Mouse (Mus musculus): ENCODE data around the gene Sema7a. TPM values are rescaled to one million over a fixed set of nuclear protein-coding genes. Genes with fewer than 3 reads are reported as not detected.

Sema7a gene
- polyA plus RNA-seq, 1 experiment from 2014 or later = 0.35 TPM

DNA sequence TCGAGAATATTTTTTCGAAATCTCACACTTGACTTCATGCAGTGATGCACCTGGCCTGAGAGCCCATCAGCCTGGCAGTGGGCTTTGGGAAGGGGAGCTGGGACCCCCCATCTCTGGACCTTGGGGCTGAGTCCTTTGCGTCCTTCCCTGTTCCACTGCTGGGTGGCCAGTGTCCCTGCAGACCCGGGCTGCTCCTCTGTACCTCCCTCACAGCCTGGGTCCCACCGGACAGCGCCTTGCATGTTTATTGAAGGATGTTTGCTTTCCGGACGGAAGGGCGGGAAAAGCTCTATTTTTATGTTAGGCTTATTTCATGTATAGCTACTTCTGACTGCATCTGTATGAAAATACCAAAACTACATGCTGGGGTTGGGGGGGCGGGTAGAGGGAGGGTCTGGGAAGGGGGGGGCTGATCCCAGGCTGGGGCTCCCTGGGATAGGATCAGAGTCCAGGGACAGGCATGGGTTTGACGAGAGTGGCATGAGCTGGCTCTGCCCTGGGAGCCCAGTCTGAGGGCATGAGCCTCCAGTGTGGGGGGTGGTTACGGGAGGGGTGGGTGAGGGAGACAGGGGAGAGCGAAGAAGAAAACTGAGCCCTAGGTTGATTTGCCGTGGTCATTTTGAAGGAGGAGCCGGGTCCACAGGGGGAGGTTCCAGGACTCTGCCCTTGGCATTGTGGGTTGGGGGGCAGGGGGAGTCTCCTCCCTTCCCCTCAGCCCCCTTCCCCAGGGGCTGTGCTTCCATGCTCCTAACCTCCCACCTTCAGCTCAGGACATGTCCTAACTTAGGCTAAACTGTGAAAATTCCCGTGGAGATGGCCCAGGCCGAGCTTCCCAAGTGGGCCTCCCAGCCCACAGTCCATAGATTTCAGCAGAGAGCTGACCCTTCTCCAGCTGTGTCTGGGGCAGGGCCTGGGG is 22.2 kb downstream of the Sema7a start:
- no peak for ATAC-seq (ENCODE audit: insufficient number of reproducible peaks, low FRiP score, low TSS enrichment, low read depth)
- WGBS = 75% methylated on average over 17 of the region's 17 CpGs

DNA sequence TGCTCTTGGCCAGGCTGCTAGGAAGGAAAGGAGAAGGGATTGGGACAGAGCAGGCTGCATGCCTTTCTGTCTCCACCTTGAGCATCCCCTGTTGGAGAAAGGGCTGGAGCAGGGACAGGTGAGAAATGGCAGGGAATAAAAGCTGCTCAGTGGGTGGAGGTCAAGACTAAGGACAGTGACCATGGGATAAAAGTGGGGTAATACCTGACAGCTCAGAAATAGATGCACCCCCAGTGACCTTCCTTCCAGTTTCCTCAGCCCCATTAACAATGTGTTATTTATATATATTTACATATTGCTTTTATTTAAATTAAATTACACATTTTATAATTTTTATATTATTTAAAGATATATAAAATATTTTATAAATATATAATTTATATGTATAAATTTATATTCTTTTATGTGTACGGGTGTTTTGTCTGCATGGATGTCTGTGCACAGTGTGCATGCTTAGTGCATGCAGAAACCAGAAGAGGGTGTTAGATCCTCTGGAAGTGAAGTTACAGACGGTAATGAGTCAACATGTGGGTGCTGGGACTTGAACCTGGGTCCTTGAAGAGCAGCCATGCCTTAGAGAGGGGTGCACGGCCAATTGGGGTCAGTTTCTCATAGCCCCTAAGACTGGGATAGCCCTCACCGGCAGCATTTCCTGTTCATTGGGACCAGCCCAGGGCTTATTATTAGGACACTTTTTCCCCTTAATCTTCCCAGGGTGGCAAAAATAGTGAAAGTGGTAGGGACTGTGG is 23.5 kb downstream of the Sema7a start:
- ATAC-seq (ENCODE audit: insufficient number of reproducible peaks, low FRiP score, low TSS enrichment, low read depth) (no peak), DNase-seq (ENCODE audit: low spot score) (no peak)
- Histone ChIP-seq H3K27me3 (ENCODE audit: control insufficient read depth, insufficient read depth, low read length) (no peaks in the 10 kb centered on the region), H3K27ac (replicated peaks; ENCODE audit: low read depth, low read length) (no peak overlapping the region), H3K9me3 (ENCODE audit: control insufficient read depth, low read length) (no peaks in the 10 kb centered on the region), H3K4me1 (ENCODE audit: control insufficient read depth, insufficient read depth, low read length) (no peaks in the 10 kb centered on the region), H3K9ac (ENCODE audit: low read length) (no peak overlapping the region), H3K36me3 (ENCODE audit: control insufficient read depth, insufficient read depth, low read length) (no peaks in the 10 kb centered on the region), H3K4me2 (ENCODE audit: low read depth, severe bottlenecking) (no peak overlapping the region), H3K4me3 (ENCODE audit: low read depth, low read length) (no peak overlapping the region)
- 84% methylated on average over 4 of the region's 4 CpGs for WGBS

More for the DNA sequence above, 22.2 kb downstream of the Sema7a start:
- no peaks in the 10 kb centered on the region for H3K36me3 ChIP-seq (ENCODE audit: control insufficient read depth, insufficient read depth, low read length)
- H3K4me2 ChIP-seq (ENCODE audit: low read depth, severe bottlenecking) = no peak overlapping the region
- H3K4me3 ChIP-seq (ENCODE audit: low read depth, low read length) = no peak overlapping the region
- H3K27me3 ChIP-seq (ENCODE audit: control insufficient read depth, insufficient read depth, low read length) = no peaks in the 10 kb centered on the region
- no peak overlapping the region for H3K27ac ChIP-seq (replicated peaks; ENCODE audit: low read depth, low read length)
- H3K4me1 ChIP-seq (ENCODE audit: control insufficient read depth, insufficient read depth, low read length) = no peaks in the 10 kb centered on the region
- H3K9me3 ChIP-seq (ENCODE audit: control insufficient read depth, low read length) = no peaks in the 10 kb centered on the region
- no peak for DNase-seq (ENCODE audit: low spot score)
- no peak overlapping the region for H3K9ac ChIP-seq (ENCODE audit: low read length)

DNA sequence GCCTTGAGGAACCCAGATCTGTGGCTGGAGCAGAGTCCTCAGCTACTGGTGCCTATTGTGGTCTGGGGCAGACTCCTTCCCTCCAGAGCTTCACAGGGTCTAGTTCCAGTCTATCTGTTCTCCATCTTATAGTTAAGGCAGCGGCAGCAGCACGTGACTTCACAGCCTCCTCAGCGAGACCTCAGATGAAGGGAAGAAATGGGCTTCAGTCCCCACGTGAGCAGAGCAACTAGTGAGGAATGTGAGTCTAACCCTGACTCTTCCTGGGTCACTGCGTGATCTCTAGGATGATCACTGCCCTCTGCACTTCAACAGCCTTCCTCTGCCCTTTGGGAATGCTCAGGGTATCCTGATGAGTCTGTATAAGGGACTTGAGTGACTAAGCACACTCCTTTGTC is 24.1 kb downstream of the Sema7a start:
- Histone ChIP-seq H3K9me3 (ENCODE audit: control insufficient read depth, low read length) (no peaks in the 10 kb centered on the region), H3K4me1 (ENCODE audit: control insufficient read depth, insufficient read depth, low read length) (no peaks in the 10 kb centered on the region), H3K36me3 (ENCODE audit: control insufficient read depth, insufficient read depth, low read length) (no peaks in the 10 kb centered on the region), H3K4me2 (ENCODE audit: low read depth, severe bottlenecking) (no peak overlapping the region), H3K9ac (ENCODE audit: low read length) (no peak overlapping the region), H3K27me3 (ENCODE audit: control insufficient read depth, insufficient read depth, low read length) (no peaks in the 10 kb centered on the region), H3K4me3 (ENCODE audit: low read depth, low read length) (no peak overlapping the region), H3K27ac (replicated peaks; ENCODE audit: low read depth, low read length) (no peak overlapping the region)
- ATAC-seq (ENCODE audit: insufficient number of reproducible peaks, low FRiP score, low TSS enrichment, low read depth) (no peak), DNase-seq (ENCODE audit: low spot score) (no peak)
- WGBS = 77% methylated on average over 5 of the region's 5 CpGs

DNA sequence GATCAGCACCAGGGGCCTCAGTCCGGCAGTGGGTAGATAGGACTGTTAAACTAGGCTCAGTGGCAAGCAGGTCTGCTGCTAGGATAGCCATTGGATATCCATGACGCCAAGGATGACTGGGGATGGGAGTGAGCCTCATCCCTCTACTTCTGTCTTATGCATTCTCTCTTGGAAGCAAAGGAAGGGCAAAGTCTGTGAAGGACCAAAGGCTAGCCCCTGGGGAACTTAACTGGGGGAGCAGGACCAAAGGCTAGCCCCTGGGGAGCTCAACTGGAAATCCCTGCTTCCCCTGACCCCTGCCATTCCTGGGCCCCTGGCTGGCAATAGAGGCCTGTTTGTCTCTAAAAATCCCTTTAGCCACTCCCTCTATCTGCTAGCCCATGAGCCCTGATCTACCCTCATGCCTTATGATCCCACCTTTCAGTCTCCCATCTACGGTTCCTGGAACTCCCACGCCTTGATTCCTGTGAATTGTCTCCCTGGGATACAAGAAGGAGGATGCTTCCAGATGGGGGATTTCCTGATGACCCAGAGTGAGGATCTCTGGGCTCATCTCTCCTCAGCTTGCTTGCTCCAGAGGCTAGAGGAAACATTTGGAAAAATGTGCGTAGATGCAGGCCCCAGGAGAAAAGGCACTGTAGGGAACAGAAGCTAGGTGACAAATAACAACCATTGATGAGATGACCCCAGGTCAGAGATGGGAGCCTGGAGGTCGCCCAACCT is 24.8 kb downstream of the Sema7a start:
- Histone ChIP-seq H3K36me3 (ENCODE audit: control insufficient read depth, insufficient read depth, low read length) (no peaks in the 10 kb centered on the region), H3K27ac (replicated peaks; ENCODE audit: low read depth, low read length) (no peak overlapping the region), H3K4me2 (ENCODE audit: low read depth, severe bottlenecking) (no peak overlapping the region), H3K4me3 (ENCODE audit: low read depth, low read length) (no peak overlapping the region), H3K9ac (ENCODE audit: low read length) (no peak overlapping the region), H3K4me1 (ENCODE audit: control insufficient read depth, insufficient read depth, low read length) (no peaks in the 10 kb centered on the region), H3K9me3 (ENCODE audit: control insufficient read depth, low read length) (no peaks in the 10 kb centered on the region), H3K27me3 (ENCODE audit: control insufficient read depth, insufficient read depth, low read length) (no peaks in the 10 kb centered on the region)
- 77% methylated on average over 6 of the region's 6 CpGs for WGBS
- ATAC-seq (ENCODE audit: insufficient number of reproducible peaks, low FRiP score, low TSS enrichment, low read depth) (no peak), DNase-seq (ENCODE audit: low spot score) (no peak)

DNA sequence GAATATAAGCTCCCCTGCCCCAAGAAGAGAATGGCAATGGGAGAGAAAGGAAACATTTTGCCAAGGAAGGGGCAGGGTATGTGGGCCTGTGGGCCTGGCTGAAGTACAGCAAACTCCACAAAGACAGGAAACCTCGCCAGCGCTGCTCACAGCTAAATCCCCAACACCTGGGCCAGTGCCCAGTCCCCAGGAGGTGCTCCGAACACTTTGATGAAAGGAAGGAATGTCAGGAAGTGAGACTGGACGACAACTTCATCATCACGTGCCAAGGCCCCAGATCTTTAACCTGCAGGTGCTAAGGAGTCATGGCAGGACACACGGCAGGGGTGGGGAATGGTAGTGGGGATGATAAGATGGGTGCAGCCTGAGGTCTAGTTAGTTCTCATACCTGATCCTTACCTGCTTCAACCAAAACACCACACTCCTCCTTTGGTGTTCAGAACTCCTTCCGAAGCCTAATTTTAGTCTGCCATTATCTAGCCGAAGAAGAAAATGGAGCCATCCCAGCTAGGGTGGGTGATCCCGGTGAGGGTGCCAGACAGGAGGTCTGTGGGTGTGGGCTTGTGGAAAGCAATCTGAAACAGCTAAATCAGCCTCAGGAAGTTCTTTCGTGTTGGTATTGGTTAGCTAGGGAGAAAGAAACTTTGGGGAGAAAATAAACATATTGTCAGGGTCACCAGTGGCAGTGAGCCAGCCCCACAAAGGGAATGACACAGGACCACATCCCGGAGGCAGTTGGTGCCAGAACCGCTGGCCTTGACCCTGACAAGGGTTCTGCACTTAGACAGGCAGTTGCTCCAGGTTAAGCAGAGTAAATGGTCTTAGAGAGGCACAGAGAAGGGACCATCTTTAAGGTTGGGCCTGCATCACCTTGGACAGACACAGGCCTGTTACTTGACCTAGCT is 25.6 kb downstream of the Sema7a start:
- H3K27me3 ChIP-seq (ENCODE audit: control insufficient read depth, insufficient read depth, low read length) = no peaks in the 10 kb centered on the region
- no peaks in the 10 kb centered on the region for H3K9me3 ChIP-seq (ENCODE audit: control insufficient read depth, low read length)
- no peak overlapping the region for H3K4me2 ChIP-seq (ENCODE audit: low read depth, severe bottlenecking)
- H3K36me3 ChIP-seq (ENCODE audit: control insufficient read depth, insufficient read depth, low read length) = no peaks in the 10 kb centered on the region
- ATAC-seq (ENCODE audit: insufficient number of reproducible peaks, low FRiP score, low TSS enrichment, low read depth) (no peak), DNase-seq (ENCODE audit: low spot score) (no peak)
- H3K9ac ChIP-seq (ENCODE audit: low read length) = no peak overlapping the region
- H3K27ac ChIP-seq (replicated peaks; ENCODE audit: low read depth, low read length) = no peak overlapping the region
- H3K4me1 ChIP-seq (ENCODE audit: control insufficient read depth, insufficient read depth, low read length) = no peaks in the 10 kb centered on the region
- WGBS = 61% methylated on average over 12 of the region's 12 CpGs
- H3K4me3 ChIP-seq (ENCODE audit: low read depth, low read length) = no peak overlapping the region

DNA sequence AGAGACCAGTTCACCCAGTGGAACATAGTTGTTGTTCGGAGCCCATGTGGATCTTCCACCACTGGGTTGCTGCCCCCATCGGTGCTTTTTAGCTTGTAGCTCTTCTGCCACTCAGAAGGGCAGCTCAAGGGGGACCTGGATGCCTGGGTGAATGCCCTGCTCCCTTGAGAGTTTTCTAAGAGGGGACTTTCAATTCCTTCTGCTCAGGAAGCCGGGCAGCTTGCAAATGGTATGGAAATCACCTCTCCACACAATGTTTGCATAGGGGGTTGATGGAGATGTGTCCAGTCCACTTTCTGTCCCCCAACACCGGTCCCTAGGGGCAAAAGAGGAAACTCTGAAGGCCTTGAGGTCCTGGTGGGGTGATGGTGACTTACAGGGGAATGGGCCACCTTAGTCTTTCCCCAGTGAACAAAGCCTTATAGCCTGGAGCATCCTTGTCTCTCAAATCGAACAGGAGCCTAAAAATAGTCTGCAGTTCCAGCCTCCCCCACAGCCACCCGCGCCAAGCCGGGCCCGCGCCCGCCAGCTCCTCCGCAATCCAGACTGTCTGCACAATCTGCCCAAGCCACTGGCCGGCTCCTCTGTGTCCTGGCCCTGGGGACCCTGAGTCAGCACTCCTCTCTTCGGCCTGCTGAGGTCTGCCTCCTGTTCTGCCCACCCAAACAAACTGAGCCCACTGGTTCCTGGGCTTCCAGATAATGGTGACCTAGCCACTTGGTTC is 27.5 kb downstream of the Sema7a start:
- H3K27ac ChIP-seq (replicated peaks; ENCODE audit: low read depth, low read length) = no peak overlapping the region
- H3K9ac ChIP-seq (ENCODE audit: low read length) = no peak overlapping the region
- 78% methylated on average over 14 of the region's 14 CpGs for WGBS
- ATAC-seq (ENCODE audit: insufficient number of reproducible peaks, low FRiP score, low TSS enrichment, low read depth) = no peak
- no peaks in the 10 kb centered on the region for H3K27me3 ChIP-seq (ENCODE audit: control insufficient read depth, insufficient read depth, low read length)
- no peak overlapping the region for H3K4me2 ChIP-seq (ENCODE audit: low read depth, severe bottlenecking)
- H3K36me3 ChIP-seq (ENCODE audit: control insufficient read depth, insufficient read depth, low read length) = no peaks in the 10 kb centered on the region
- no peak overlapping the region for H3K4me3 ChIP-seq (ENCODE audit: low read depth, low read length)
- DNase-seq (ENCODE audit: low spot score) = no peak
- H3K4me1 ChIP-seq (ENCODE audit: control insufficient read depth, insufficient read depth, low read length) = peaks cover 6% of the 10 kb centered on the region
- H3K9me3 ChIP-seq (ENCODE audit: control insufficient read depth, low read length) = no peaks in the 10 kb centered on the region

DNA sequence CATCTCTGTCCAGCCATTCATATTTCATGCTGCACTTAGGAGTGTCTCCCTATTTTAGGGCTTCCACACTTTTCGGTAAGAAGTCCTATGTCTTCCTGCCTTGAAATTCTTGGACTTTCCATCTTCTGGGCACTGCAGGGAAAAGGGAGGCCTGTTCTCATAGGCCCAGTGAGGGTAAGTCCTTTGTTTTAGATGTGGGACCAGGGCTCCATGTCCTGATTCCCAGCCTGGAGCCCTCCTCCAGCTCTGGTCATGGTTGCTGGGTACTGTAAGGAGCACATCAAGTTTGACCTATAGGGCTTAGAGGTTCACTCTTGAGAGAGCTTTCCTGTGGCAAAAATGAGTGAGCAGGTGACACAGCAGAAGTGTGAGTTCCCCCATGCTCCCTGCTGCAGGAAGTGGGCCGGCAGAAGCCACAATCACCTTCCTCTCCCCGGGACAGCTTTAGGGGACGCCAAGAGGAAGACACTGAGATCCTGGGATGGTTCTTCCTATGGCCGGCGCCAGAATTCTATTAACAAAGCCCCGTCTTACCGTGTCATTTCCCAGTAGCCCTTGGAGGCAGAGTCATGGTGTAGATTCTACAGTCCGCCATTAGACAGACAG is 28.4 kb downstream of the Sema7a start:
- no peak overlapping the region for H3K9ac ChIP-seq (ENCODE audit: low read length)
- 86% methylated on average over 9 of the region's 9 CpGs for WGBS
- peaks cover 13% of the 10 kb centered on the region for H3K4me1 ChIP-seq (ENCODE audit: control insufficient read depth, insufficient read depth, low read length)
- no peak for DNase-seq (ENCODE audit: low spot score)
- no peak overlapping the region for H3K4me3 ChIP-seq (ENCODE audit: low read depth, low read length)
- H3K9me3 ChIP-seq (ENCODE audit: control insufficient read depth, low read length) = no peaks in the 10 kb centered on the region
- no peaks in the 10 kb centered on the region for H3K27me3 ChIP-seq (ENCODE audit: control insufficient read depth, insufficient read depth, low read length)
- H3K4me2 ChIP-seq (ENCODE audit: low read depth, severe bottlenecking) = no peak overlapping the region
- no peak for ATAC-seq (ENCODE audit: insufficient number of reproducible peaks, low FRiP score, low TSS enrichment, low read depth)
- no peaks in the 10 kb centered on the region for H3K36me3 ChIP-seq (ENCODE audit: control insufficient read depth, insufficient read depth, low read length)
- no peak overlapping the region for H3K27ac ChIP-seq (replicated peaks; ENCODE audit: low read depth, low read length)
